Mouse (Mus musculus): ENCODE results near the gene Sp100.

The Sp100 gene

GRCm38 (mm10) chr1:85703245-85704186 lies 53.7 kb downstream of the Sp100 start:
- peak; percentile 79 for DNase-seq

- DNase-seq: no peak
Measured at GRCm38 (mm10) chr1:85705552-85705951, 55.8 kb downstream of the Sp100 start.

GRCm38 (mm10) chr1:85706754-85707153 lies 57.0 kb downstream of the Sp100 start:
- no peak for DNase-seq

GRCm38 (mm10) chr1:85714501-85714900 lies 64.7 kb downstream of the Sp100 start:
- DNase-seq: no peak

GRCm38 (mm10) chr1:85716447-85717027 lies 66.7 kb downstream of the Sp100 start:
- no peak for DNase-seq

GRCm38 (mm10) chr1:85719049-85719448 lies 69.3 kb downstream of the Sp100 start:
- no peak for DNase-seq

- no peak for DNase-seq
Measured at GRCm38 (mm10) chr1:85720220-85720893, 70.6 kb downstream of the Sp100 start.

- DNase-seq: no peak
Measured at GRCm38 (mm10) chr1:85730471-85730870, 80.7 kb downstream of the Sp100 start.

GRCm38 (mm10) chr1:85732581-85732980 lies 82.8 kb downstream of the Sp100 start:
- DNase-seq: no peak

GRCm38 (mm10) chr1:85734511-85734910 lies 84.7 kb downstream of the Sp100 start:
- DNase-seq: no peak

- DNase-seq: no peak
Measured at GRCm38 (mm10) chr1:85735463-85736123, 85.8 kb downstream of the Sp100 start.

GRCm38 (mm10) chr1:85736355-85737184 lies 86.8 kb downstream of the Sp100 start:
- DNase-seq: peak; percentile 62

GRCm38 (mm10) chr1:85739000-85739399 lies 89.2 kb downstream of the Sp100 start:
- no peak for DNase-seq

GRCm38 (mm10) chr1:85739819-85740218 lies 90.0 kb downstream of the Sp100 start:
- DNase-seq: no peak

GRCm38 (mm10) chr1:85740923-85741322 lies 91.1 kb downstream of the Sp100 start:
- no peak for DNase-seq

- DNase-seq: no peak
Measured at GRCm38 (mm10) chr1:85742333-85742732, 92.5 kb downstream of the Sp100 start.

GRCm38 (mm10) chr1:85742916-85743505 lies 93.2 kb downstream of the Sp100 start:
- DNase-seq: no peak

- DNase-seq: no peak
Measured at GRCm38 (mm10) chr1:85744539-85744938, 94.8 kb downstream of the Sp100 start.

- no peak for DNase-seq
Measured at GRCm38 (mm10) chr1:85746511-85746910, 96.7 kb downstream of the Sp100 start.

- no peak for DNase-seq
Measured at GRCm38 (mm10) chr1:85749829-85750228, 100.0 kb downstream of the Sp100 start.

GRCm38 (mm10) chr1:85750650-85751049 lies 100.9 kb downstream of the Sp100 start:
- DNase-seq: no peak

- DNase-seq: no peak
Measured at GRCm38 (mm10) chr1:85751494-85751893, 101.7 kb downstream of the Sp100 start.

All from right cerebral cortex, postnatal 4 days (tissue).